Mouse (Mus musculus): ENCODE measurements around the gene Anpep.

DNA sequence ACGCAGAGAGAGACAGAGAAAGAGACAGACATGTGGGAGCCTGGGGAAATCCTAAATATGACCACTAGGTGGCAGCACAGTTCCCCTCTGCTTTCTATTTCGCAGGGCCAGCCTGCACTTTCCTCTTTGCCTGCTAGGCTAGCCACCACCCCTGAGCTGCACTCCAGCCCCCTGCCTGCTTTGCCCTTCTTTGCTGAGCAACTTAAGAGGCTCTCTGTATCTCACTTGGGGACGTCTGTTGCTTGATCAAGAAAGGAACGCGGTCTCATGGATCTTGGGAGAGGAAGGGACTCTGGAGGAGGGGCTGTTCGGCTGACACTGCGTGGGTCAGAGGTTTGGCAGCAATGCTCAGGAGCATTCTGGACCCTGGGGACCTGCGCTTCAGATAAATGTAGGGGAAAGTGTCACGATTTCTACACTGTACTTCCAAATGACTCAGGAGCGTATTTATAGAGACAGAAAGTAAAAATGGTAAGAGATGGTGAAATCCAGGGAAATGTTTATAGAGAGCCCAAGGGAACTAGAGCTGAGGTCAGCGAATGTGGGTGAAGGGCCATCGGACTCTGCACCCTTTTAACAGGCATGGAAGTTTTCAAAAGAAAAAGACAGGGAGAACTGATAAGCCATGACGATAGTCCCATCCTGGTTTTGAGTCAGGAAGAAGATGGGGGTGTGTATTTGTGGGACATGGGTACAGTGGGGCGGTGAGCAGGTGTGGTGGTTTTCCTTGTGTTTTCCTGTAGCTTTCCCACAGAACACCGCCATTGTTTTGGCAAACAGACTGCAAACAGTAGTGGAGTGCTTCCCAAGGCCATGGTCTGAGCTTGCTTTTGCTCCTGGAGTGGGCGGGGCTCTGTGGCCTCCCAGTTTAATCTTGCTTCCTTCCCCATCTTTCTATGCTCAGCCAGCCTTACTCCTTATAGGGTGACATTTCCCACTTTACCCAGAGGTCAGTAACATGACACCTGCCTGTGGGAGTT lies 79.9 kb downstream of the Anpep start:
- TF ChIP-seq ZC3H11A (IDR thresholded peaks at IDR 0.05; ENCODE audit: low read depth, low read length) (peak; percentile 57), ZNF384 (IDR thresholded peaks at IDR 0.05; ENCODE audit: low read depth, low read length) (no peak), POLR2A (IDR thresholded peaks at IDR 0.05; ENCODE audit: control insufficient read depth in 1 of 2, insufficient read depth in 1 of 2, low read depth in 1 of 2, low read length in 2 of 2, poor library complexity in 1 of 2) (peak; percentile 34 to 42; a peak in 1 of 4 replicates), CTCF (IDR thresholded peaks at IDR 0.05 in 2 of 3, conservative IDR thresholded peaks at IDR 0.05 in 1 of 3; ENCODE audit: control insufficient read depth in 1 of 3, insufficient read depth in 1 of 3, low read depth in 2 of 3, low read length in 3 of 3, poor library complexity in 1 of 3, severe bottlenecking in 1 of 3) (peak; percentile 85 to 90 (median 89)), MAFK (IDR thresholded peaks at IDR 0.05; ENCODE audit: borderline replicate concordance, low read depth, low read length) (no peak), CHD1 (IDR thresholded peaks at IDR 0.05; ENCODE audit: low read depth, low read length) (no peak), TAL1 (IDR thresholded peaks at IDR 0.05; ENCODE audit: low read length) (no peak), EP300 (IDR thresholded peaks at IDR 0.05; ENCODE audit: low read depth in 1 of 2, low read length in 2 of 2) (no peak), GATA1 (IDR thresholded peaks at IDR 0.05; ENCODE audit: low read depth, low read length) (no peak), JUND (IDR thresholded peaks at IDR 0.05; ENCODE audit: low read depth, low read length) (no peak), GABPA (IDR thresholded peaks at IDR 0.05; ENCODE audit: low read depth, low read length) (no peak)
